Mouse (Mus musculus): ENCODE data around the gene Prr14l. TPM values are rescaled to one million over a fixed set of nuclear protein-coding genes. Genes with fewer than 3 reads are reported as not detected.

The Prr14l gene
- polyA plus RNA-seq (2015; fragmentation: Nextera tagmentation; extraction: Ambion mirVana): 7.8 TPM in 2 replicates

- no peaks in the 10 kb centered on the region for H3K36me3 ChIP-seq (ENCODE audit: control insufficient read depth, insufficient read depth, low read length)
- ATAC-seq: peak; percentile 97
- WGBS: under 1% methylated on average over 47 of the region's 51 CpGs
- peak within 1 kb of the TSS; percentile 79 for H3K27ac ChIP-seq (ENCODE audit: low read depth, low read length)
- H3K4me2 ChIP-seq (ENCODE audit: low read length): peak within 1 kb of the TSS; percentile 82
- peak within 1 kb of the TSS; percentile 98 for H3K4me3 ChIP-seq (ENCODE audit: low read length)
- H3K27me3 ChIP-seq (replicated peaks; ENCODE audit: control insufficient read depth, insufficient read depth, low read length): no peaks in the 10 kb centered on the region
- no peaks in the 10 kb centered on the region for H3K9me3 ChIP-seq (ENCODE audit: control insufficient read depth, low read length)
- H3K9ac ChIP-seq (ENCODE audit: low read depth, low read length): peak within 1 kb of the TSS; percentile 97
- H3K4me1 ChIP-seq (ENCODE audit: control insufficient read depth, insufficient read depth, low read depth, low read length): peaks cover 20% of the 10 kb centered on the region
Measured at GRCm38 (mm10) chr5:32853731-32854507, at the start of gene Prr14l. Gene Prr14l, minus strand, starts transcription at chr5:32854256.

- ATAC-seq: no peak
- WGBS: 76% methylated on average over 3 of the region's 3 CpGs
- Histone ChIP-seq H3K36me3 (ENCODE audit: control insufficient read depth, insufficient read depth, low read length) (peaks cover 23% of the 10 kb centered on the region), H3K4me2 (ENCODE audit: low read length) (no peak overlapping the region), H3K9me3 (ENCODE audit: control insufficient read depth, low read length) (no peaks in the 10 kb centered on the region), H3K9ac (ENCODE audit: low read depth, low read length) (no peak overlapping the region), H3K4me3 (ENCODE audit: low read length) (no peak overlapping the region), H3K27me3 (replicated peaks; ENCODE audit: control insufficient read depth, insufficient read depth, low read length) (no peaks in the 10 kb centered on the region), H3K27ac (ENCODE audit: low read depth, low read length) (no peak overlapping the region), H3K4me1 (ENCODE audit: control insufficient read depth, insufficient read depth, low read depth, low read length) (no peaks in the 10 kb centered on the region)
Measured at GRCm38 (mm10) chr5:32886739-32887138, 32.7 kb upstream of the Prr14l start.

GRCm38 (mm10) chr5:32872346-32872745 lies 18.3 kb upstream of the Prr14l start:
- ATAC-seq: no peak
- H3K27me3 ChIP-seq (replicated peaks; ENCODE audit: control insufficient read depth, insufficient read depth, low read length): no peaks in the 10 kb centered on the region
- H3K4me1 ChIP-seq (ENCODE audit: control insufficient read depth, insufficient read depth, low read depth, low read length): no peaks in the 10 kb centered on the region
- no peaks in the 10 kb centered on the region for H3K9me3 ChIP-seq (ENCODE audit: control insufficient read depth, low read length)
- peaks cover 18% of the 10 kb centered on the region for H3K36me3 ChIP-seq (ENCODE audit: control insufficient read depth, insufficient read depth, low read length)
- H3K9ac ChIP-seq (ENCODE audit: low read depth, low read length): no peak overlapping the region
- 91% methylated on average over 5 of the region's 5 CpGs for WGBS
- H3K4me3 ChIP-seq (ENCODE audit: low read length): no peak overlapping the region
- H3K27ac ChIP-seq (ENCODE audit: low read depth, low read length): no peak overlapping the region
- H3K4me2 ChIP-seq (ENCODE audit: low read length): no peak overlapping the region

GRCm38 (mm10) chr5:32869389-32870024 lies 15.5 kb upstream of the Prr14l start:
- peaks cover 15% of the 10 kb centered on the region for H3K36me3 ChIP-seq (ENCODE audit: control insufficient read depth, insufficient read depth, low read length)
- WGBS: 94% methylated on average over 5 of the region's 5 CpGs
- H3K27ac ChIP-seq (ENCODE audit: low read depth, low read length): no peak overlapping the region
- no peak overlapping the region for H3K9ac ChIP-seq (ENCODE audit: low read depth, low read length)
- no peak overlapping the region for H3K4me2 ChIP-seq (ENCODE audit: low read length)
- no peaks in the 10 kb centered on the region for H3K4me1 ChIP-seq (ENCODE audit: control insufficient read depth, insufficient read depth, low read depth, low read length)
- no peak for ATAC-seq
- H3K9me3 ChIP-seq (ENCODE audit: control insufficient read depth, low read length): no peaks in the 10 kb centered on the region
- no peaks in the 10 kb centered on the region for H3K27me3 ChIP-seq (replicated peaks; ENCODE audit: control insufficient read depth, insufficient read depth, low read length)
- H3K4me3 ChIP-seq (ENCODE audit: low read length): no peak overlapping the region

- peak within 1 kb of the TSS; percentile 65 for H3K27ac ChIP-seq (ENCODE audit: low read depth, low read length)
- H3K36me3 ChIP-seq (ENCODE audit: control insufficient read depth, insufficient read depth, low read length): peaks cover under 1% of the 10 kb centered on the region
- peak; percentile 99 for ATAC-seq
- no peaks in the 10 kb centered on the region for H3K27me3 ChIP-seq (replicated peaks; ENCODE audit: control insufficient read depth, insufficient read depth, low read length)
- H3K9ac ChIP-seq (ENCODE audit: low read depth, low read length): peak within 1 kb of the TSS; percentile 73
- no peaks in the 10 kb centered on the region for H3K9me3 ChIP-seq (ENCODE audit: control insufficient read depth, low read length)
- 1% methylated on average over 54 of the region's 64 CpGs for WGBS
- H3K4me3 ChIP-seq (ENCODE audit: low read length): peak within 1 kb of the TSS; percentile 60
- peaks cover 5% of the 10 kb centered on the region for H3K4me1 ChIP-seq (ENCODE audit: control insufficient read depth, insufficient read depth, low read depth, low read length)
- peak within 1 kb of the TSS; percentile 74 for H3K4me2 ChIP-seq (ENCODE audit: low read length)
Measured at GRCm38 (mm10) chr5:32863253-32864228, 9.5 kb upstream of the Prr14l start, which contains the start of gene Depdc5. Gene Depdc5, plus strand, starts transcription at chr5:32863701.

GRCm38 (mm10) chr5:32862469-32863132 lies 8.5 kb upstream of the Prr14l start:
- no peak overlapping the region; the same call in 1 of the 2 replicates for H3K4me2 ChIP-seq (ENCODE audit: low read length)
- 75% methylated on average over 6 of the region's 6 CpGs for WGBS
- no peak overlapping the region for H3K9ac ChIP-seq (ENCODE audit: low read depth, low read length)
- no peak overlapping the region for H3K27ac ChIP-seq (ENCODE audit: low read depth, low read length)
- H3K9me3 ChIP-seq (ENCODE audit: control insufficient read depth, low read length): no peaks in the 10 kb centered on the region
- ATAC-seq: no peak
- peak overlapping the region; percentile 60 for H3K4me3 ChIP-seq (ENCODE audit: low read length)
- no peaks in the 10 kb centered on the region; the same call in 1 of the 2 replicates for H3K36me3 ChIP-seq (ENCODE audit: control insufficient read depth, insufficient read depth, low read length)
- no peaks in the 10 kb centered on the region for H3K27me3 ChIP-seq (replicated peaks; ENCODE audit: control insufficient read depth, insufficient read depth, low read length)
- H3K4me1 ChIP-seq (ENCODE audit: control insufficient read depth, insufficient read depth, low read depth, low read length): peaks cover 5% of the 10 kb centered on the region

GRCm38 (mm10) chr5:32861082-32861481 lies 7.0 kb upstream of the Prr14l start:
- peaks cover 7% of the 10 kb centered on the region for H3K4me1 ChIP-seq (ENCODE audit: control insufficient read depth, insufficient read depth, low read depth, low read length)
- H3K4me2 ChIP-seq (ENCODE audit: low read length): no peak overlapping the region
- H3K4me3 ChIP-seq (ENCODE audit: low read length): no peak overlapping the region
- no peaks in the 10 kb centered on the region for H3K9me3 ChIP-seq (ENCODE audit: control insufficient read depth, low read length)
- H3K36me3 ChIP-seq (ENCODE audit: control insufficient read depth, insufficient read depth, low read length): no peaks in the 10 kb centered on the region
- no peak overlapping the region for H3K27ac ChIP-seq (ENCODE audit: low read depth, low read length)
- no peaks in the 10 kb centered on the region for H3K27me3 ChIP-seq (replicated peaks; ENCODE audit: control insufficient read depth, insufficient read depth, low read length)
- WGBS: 100% methylated on average over 1 of the region's 1 CpGs
- no peak for ATAC-seq
- no peak overlapping the region for H3K9ac ChIP-seq (ENCODE audit: low read depth, low read length)

GRCm38 (mm10) chr5:32857781-32858220 lies 3.7 kb upstream of the Prr14l start:
- no peak for ATAC-seq

More at GRCm38 (mm10) chr5:32857781-32858220, 3.7 kb upstream of the Prr14l start:
- Histone ChIP-seq H3K27ac (ENCODE audit: low read depth, low read length) (peak overlapping the region; percentile 69), H3K4me3 (ENCODE audit: low read length) (peak overlapping the region; percentile 48), H3K9me3 (ENCODE audit: control insufficient read depth, low read length) (no peaks in the 10 kb centered on the region), H3K27me3 (replicated peaks; ENCODE audit: control insufficient read depth, insufficient read depth, low read length) (no peaks in the 10 kb centered on the region), H3K4me1 (ENCODE audit: control insufficient read depth, insufficient read depth, low read depth, low read length) (peaks cover 8% of the 10 kb centered on the region), H3K36me3 (ENCODE audit: control insufficient read depth, insufficient read depth, low read length) (no peaks in the 10 kb centered on the region), H3K9ac (ENCODE audit: low read depth, low read length) (peak overlapping the region; percentile 63), H3K4me2 (ENCODE audit: low read length) (peak overlapping the region; percentile 74)
- WGBS: 4% methylated on average over 6 of the region's 6 CpGs

All from hindbrain, embryonic 16.5 days (tissue).